Mouse (Mus musculus): ENCODE measurements around the gene Thoc6.

Gene Thoc6

DNA sequence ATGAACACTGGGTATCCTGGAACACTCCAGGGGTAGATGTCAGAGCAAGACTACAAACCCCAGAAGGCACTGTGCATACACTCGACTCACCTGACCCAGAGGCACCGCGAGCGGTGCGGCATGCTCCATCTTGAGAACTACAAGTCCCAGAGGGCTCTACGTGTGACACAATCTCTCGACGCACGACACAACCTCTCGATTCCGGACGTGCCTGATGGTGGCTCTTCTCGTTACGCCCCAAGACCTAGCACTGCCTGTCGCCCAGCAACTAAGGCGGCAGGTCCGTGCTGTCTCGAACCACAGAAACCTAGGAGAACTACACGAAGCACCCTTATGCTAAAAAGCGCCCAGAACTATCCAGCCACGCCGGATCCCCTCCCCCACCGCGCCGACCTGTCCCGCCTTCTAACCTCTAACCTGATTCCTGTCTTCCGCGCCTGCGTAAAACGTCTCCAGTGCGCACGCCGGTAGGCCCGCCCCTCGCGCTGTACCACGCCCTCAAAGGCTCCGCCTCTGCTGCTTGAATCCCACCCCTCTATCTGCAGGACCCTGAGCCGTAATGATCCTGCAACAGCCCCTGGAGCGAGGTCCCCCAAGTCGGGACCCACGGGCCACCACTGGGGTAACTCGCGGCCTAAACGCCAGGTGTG, at the start of gene Thoc6, which contains the start of gene Hcfc1r1:
Thoc6 (minus strand) TSS at position 459 of the 650 bp plus-strand sequence.
Hcfc1r1 (plus strand) TSS at position 173 of the 650 bp plus-strand sequence.
- DNase-seq (ENCODE audit: low spot score in 2 of 2) = peak; percentile 93

GRCm38 (mm10) chr17:23722376-23723125, 48.9 kb upstream of the Thoc6 start, which contains the start of gene 1520401A03Rik:
1520401A03Rik (minus strand) TSS chr17:23722783.
- DNase-seq (ENCODE audit: low spot score in 2 of 2) = no peak

DNA sequence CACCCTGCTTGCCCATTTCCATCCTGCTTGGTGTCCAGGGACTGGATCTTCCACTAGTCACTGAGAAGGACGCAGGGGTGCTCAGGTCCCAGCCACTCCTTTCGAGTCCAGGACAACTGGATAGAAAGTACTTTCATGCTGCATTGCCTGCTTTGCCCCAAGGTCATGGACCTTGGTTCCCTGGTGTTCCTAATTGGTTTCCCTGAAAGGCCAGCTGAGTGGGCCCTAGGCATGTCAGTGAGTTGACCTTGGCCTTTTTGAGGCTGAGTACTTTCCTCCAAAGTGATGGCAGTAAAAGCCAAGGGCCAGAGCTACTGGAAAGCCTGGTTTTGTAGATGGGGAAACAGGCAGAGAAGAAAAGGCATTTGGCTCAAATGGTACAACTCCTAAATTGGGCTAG, 48.2 kb upstream of the Thoc6 start:
- no peak for DNase-seq (ENCODE audit: low spot score in 2 of 2)

GRCm38 (mm10) chr17:23719455-23719854, 45.8 kb upstream of the Thoc6 start:
- no peak for DNase-seq (ENCODE audit: low spot score in 2 of 2)

GRCm38 (mm10) chr17:23717003-23717402, 43.3 kb upstream of the Thoc6 start:
- DNase-seq (ENCODE audit: low spot score in 2 of 2) = no peak

GRCm38 (mm10) chr17:23706212-23706611, 32.5 kb upstream of the Thoc6 start:
- peak; percentile 55 to 72 for DNase-seq (ENCODE audit: low spot score in 2 of 2)

GRCm38 (mm10) chr17:23705525-23706104, 31.9 kb upstream of the Thoc6 start:
- no peak for DNase-seq (ENCODE audit: low spot score in 2 of 2)

- DNase-seq (ENCODE audit: low spot score in 2 of 2) = no peak
Measured at GRCm38 (mm10) chr17:23704741-23705140, 31.1 kb upstream of the Thoc6 start.

DNA sequence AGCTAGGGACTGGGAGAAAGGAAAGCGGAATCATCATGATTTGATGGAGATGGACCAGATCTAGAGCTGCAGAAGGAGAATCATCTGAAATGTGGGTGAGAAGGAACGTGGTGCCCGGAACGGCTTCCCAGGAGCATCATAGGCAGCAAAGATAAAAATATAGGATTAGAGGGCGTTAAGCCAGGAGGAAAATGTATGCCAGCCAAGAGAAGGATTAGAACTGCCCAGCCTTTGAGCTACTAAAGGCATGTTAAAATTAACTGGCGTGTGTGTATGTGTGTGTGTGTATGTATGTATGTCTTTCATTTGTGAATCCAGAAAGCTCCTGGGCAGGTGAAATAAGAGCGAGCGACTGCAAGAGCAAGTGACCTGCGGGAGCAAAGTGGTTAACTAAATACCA, 29.6 kb upstream of the Thoc6 start:
- DNase-seq (ENCODE audit: low spot score in 2 of 2) = no peak

- DNase-seq (ENCODE audit: low spot score in 2 of 2) = peak; percentile 85
Measured at GRCm38 (mm10) chr17:23700079-23700478, 26.4 kb upstream of the Thoc6 start.

GRCm38 (mm10) chr17:23699131-23700077, 25.7 kb upstream of the Thoc6 start:
- no peak for DNase-seq (ENCODE audit: low spot score in 2 of 2)

GRCm38 (mm10) chr17:23695801-23696200, 22.1 kb upstream of the Thoc6 start:
- DNase-seq (ENCODE audit: low spot score in 2 of 2) = no peak

DNA sequence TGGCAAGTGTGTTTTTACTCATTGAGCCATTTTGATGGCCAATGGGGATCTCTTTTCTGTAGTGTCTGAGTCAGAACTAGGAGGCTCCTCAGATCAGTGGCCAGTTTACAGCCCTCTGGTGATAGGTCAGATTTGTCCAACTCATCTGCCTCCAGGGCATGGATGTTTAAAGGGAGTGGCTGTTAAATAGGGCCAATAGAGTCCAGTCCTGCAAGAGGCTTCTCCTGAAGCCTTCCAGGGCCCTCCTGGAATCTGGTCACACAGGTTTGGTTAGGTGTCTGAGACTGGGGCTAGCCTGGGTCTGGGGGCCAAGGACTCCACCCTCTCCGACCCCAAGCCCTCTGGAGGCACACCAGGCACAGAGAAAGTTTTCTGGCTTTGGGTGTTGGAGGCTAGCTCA, 20.8 kb upstream of the Thoc6 start:
- DNase-seq (ENCODE audit: low spot score in 2 of 2) = no peak

GRCm38 (mm10) chr17:23683856-23684672, 10.4 kb upstream of the Thoc6 start, which contains the start of gene Cldn9:
Cldn9 (minus strand) TSS chr17:23684026.
- DNase-seq (ENCODE audit: low spot score in 2 of 2) = no peak

GRCm38 (mm10) chr17:23683226-23683625, 9.5 kb upstream of the Thoc6 start:
- no peak for DNase-seq (ENCODE audit: low spot score in 2 of 2)

GRCm38 (mm10) chr17:23682530-23682929, 8.8 kb upstream of the Thoc6 start:
- no peak for DNase-seq (ENCODE audit: low spot score in 2 of 2)

- no peak for DNase-seq (ENCODE audit: low spot score in 2 of 2)
Measured at GRCm38 (mm10) chr17:23682092-23682491, 8.4 kb upstream of the Thoc6 start.

- no peak for DNase-seq (ENCODE audit: low spot score in 2 of 2)
Measured at GRCm38 (mm10) chr17:23681086-23681485, 7.4 kb upstream of the Thoc6 start.

GRCm38 (mm10) chr17:23680336-23680735, 6.7 kb upstream of the Thoc6 start:
- DNase-seq (ENCODE audit: low spot score in 2 of 2) = no peak

- no peak for DNase-seq (ENCODE audit: low spot score in 2 of 2)
Measured at GRCm38 (mm10) chr17:23679127-23679835, 5.6 kb upstream of the Thoc6 start, which contains the start of gene Cldn6. Cldn6 (plus strand) TSS chr17:23679249.

All from frontal cortex, postnatal 14 days (tissue).